Mouse (Mus musculus) ES-Bruce4 (cell line): ENCODE measurements around the gene Tspan31.

Experiments used
- EP300 ChIP-seq: IDR thresholded peaks from 2 replicates; pipeline ENCODE4 v1.6.1; 2011; ENCODE audit warnings: low read depth, low read length; ENCODE audit not compliant: insufficient read depth
- POLR2A ChIP-seq: IDR thresholded peaks from one replicate; pipeline ENCODE4 v1.8.1; 2011; ENCODE audit warnings: low read length; ENCODE audit not compliant: insufficient read depth

GRCm38 (mm10) chr10:127049395-127050118, 20.5 kb downstream of the Tspan31 start:
- TF ChIP-seq POLR2A (no peak), EP300 (no peak)
